Comparison of ENCODE assay signal across 8 mouse cellular contexts in genomic region chr16:5132401-5132801, GRCm38 (mm10). TPM values are rescaled to one million over a fixed set of nuclear protein-coding genes. Genes with fewer than 3 reads are reported as not detected.
DNase-seq lines count a peak whose midpoint lies in the region; ATAC-seq lines count a peak whose summit lies in the region.

TSS of gene Ppl (minus strand) at chr16:5132421.

- H3K4me3 ChIP-seq in heart, embryonic 16.5 days (ENCODE audit: low read length): peak within 1 kb of the TSS; percentile 53
- H3K4me3 ChIP-seq in stomach, embryonic 14.5 days (ENCODE audit: low read depth, low read length): peak within 1 kb of the TSS; percentile 42

- peaks cover 45% of the 10 kb centered on the region for H3K4me1 ChIP-seq in heart, embryonic 16.5 days (ENCODE audit: control insufficient read depth, insufficient read depth, low read length)
- H3K4me1 ChIP-seq in stomach, embryonic 14.5 days (ENCODE audit: control insufficient read depth, insufficient read depth, low read length): no peaks in the 10 kb centered on the region; the same call in 1 of the 2 replicates

- H3K9me3 ChIP-seq in heart, embryonic 16.5 days (replicated peaks; ENCODE audit: control insufficient read depth, low read length): no peaks in the 10 kb centered on the region
- no peaks in the 10 kb centered on the region for H3K9me3 ChIP-seq in stomach, embryonic 14.5 days (ENCODE audit: control insufficient read depth, low read depth, low read length)

- no peaks in the 10 kb centered on the region for H3K36me3 ChIP-seq in heart, embryonic 16.5 days (ENCODE audit: control insufficient read depth, insufficient read depth)
- no peaks in the 10 kb centered on the region for H3K36me3 ChIP-seq in stomach, embryonic 14.5 days (ENCODE audit: control insufficient read depth, insufficient read depth, low read length)

- peak; percentile 52 for DNase-seq in gastrocnemius, adult 18-20 months (ENCODE audit: low spot score)
- no peak for DNase-seq in gastrocnemius, postnatal 10 days
- peak; percentile 59 for DNase-seq in embryo, embryonic 10 days (ENCODE audit: low spot score)
- peak; percentile 85 for DNase-seq in kidney, postnatal 10 days
- peak; percentile 95 for DNase-seq in lung, postnatal 36 days
- DNase-seq in layer of hippocampus, adult 18-20 months (ENCODE audit: low spot score in 2 of 2): no peak

- peaks cover 30% of the 10 kb centered on the region for H3K27me3 ChIP-seq in heart, embryonic 16.5 days (ENCODE audit: control insufficient read depth, insufficient read depth, low read length)
- H3K27me3 ChIP-seq in stomach, embryonic 14.5 days (ENCODE audit: control insufficient read depth, insufficient read depth, low read length): peaks cover 25% of the 10 kb centered on the region

- peak within 1 kb of the TSS; percentile 68 for H3K4me2 ChIP-seq in heart, embryonic 16.5 days (ENCODE audit: low read depth, low read length)
- H3K4me2 ChIP-seq in stomach, embryonic 14.5 days (replicated peaks; ENCODE audit: low read depth, low read length): peak within 1 kb of the TSS; percentile 47

- no peak within 1 kb of the TSS for H3K27ac ChIP-seq in heart, embryonic 16.5 days (ENCODE audit: low read length)
- H3K27ac ChIP-seq in stomach, embryonic 14.5 days (ENCODE audit: low read length): no peak within 1 kb of the TSS

- 1% methylated on average over 28 of the region's 39 CpGs for WGBS in heart, embryonic 16.5 days
- WGBS in stomach, embryonic 14.5 days: 2% methylated on average over 39 of the region's 39 CpGs

- H3K9ac ChIP-seq in heart, embryonic 16.5 days (ENCODE audit: low read length): peak within 1 kb of the TSS; percentile 56
- peak within 1 kb of the TSS; percentile 7; the same call in 1 of the 2 replicates for H3K9ac ChIP-seq in stomach, embryonic 14.5 days (replicated peaks; ENCODE audit: low read depth, low read length)

- ATAC-seq in heart, embryonic 16.5 days (replicated peaks; ENCODE audit: extremely low read depth, insufficient read depth, low FRiP score): no peak
- peak; percentile 83 for ATAC-seq in stomach, embryonic 14.5 days (ENCODE audit: insufficient number of reproducible peaks, insufficient read depth, low FRiP score, low read depth)

RNA-seq across cellular contexts. Expression of gene Ppl, which starts in this region (rescaled TPM):
- total RNA-seq in gastrocnemius, adult 18-20 months (2021): 1 to 10 TPM; 3.1 to 3.6 TPM
- under 1 TPM; 0.12 to 0.25 TPM for total RNA-seq in gastrocnemius, postnatal 10 days (2021)
- polyA plus RNA-seq in heart, embryonic 16.5 days (2015; fragmentation: Nextera tagmentation; extraction: Ambion mirVana): 1.9 and 2.3 TPM in 2 replicates
- polyA plus RNA-seq in stomach, embryonic 14.5 days (2014; fragmentation: Nextera tagmentation; extraction: Ambion mirVana): 12.7 and 15.6 TPM in 2 replicates
- total RNA-seq in layer of hippocampus, adult 18-20 months (2021): 1 to 10 TPM; 3.3 to 4.1 TPM

Comparison
In these comparisons a context has a peak if more than half of its experiments do, and no peak if none do; other contexts are left out.
1. DNase-seq: peak in gastrocnemius, adult 18-20 months (single experiment), embryo, embryonic 10 days (single experiment), kidney, postnatal 10 days (single experiment) and lung, postnatal 36 days (single experiment); none in gastrocnemius, postnatal 10 days (single experiment) and layer of hippocampus, adult 18-20 months (0 of 2).